Mouse (Mus musculus): ENCODE results near the gene Atp6v0a1. TPM values are rescaled to one million over a fixed set of nuclear protein-coding genes. Genes with fewer than 3 reads are reported as not detected.

Gene Atp6v0a1
- total and polyA plus RNA-seq, 2 experiments from 2014 or later = 162 to 179 TPM

DNA sequence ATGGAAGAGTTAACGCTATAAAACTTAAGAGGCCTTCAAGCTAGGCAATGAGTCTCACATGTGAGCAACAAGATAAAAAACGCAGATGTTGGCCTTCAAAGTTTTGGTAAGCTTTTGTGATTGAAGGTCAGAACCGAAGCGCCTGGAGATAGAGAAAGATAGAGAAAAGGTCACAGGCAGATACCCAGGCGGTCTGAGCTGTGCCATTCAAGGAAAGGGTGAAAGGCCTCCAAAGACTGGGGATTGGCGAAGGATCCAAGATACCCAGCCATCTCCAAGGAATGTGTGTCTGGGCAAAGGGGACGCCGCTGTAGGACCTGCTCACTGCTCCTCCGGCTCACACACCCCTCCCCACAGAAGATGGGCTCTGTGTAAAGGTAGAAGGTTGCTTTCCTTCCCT lies 55.8 kb downstream of the Atp6v0a1 start:
- Histone ChIP-seq H3K4me1 (ENCODE audit: insufficient read depth) (peaks cover 4% of the 10 kb centered on the region; the same call in 1 of the 2 replicates), H3K27me3 (ENCODE audit: insufficient read depth, low read length) (no peaks in the 10 kb centered on the region), H3K4me3 (ENCODE audit: low read depth, low read length) (no peak overlapping the region), H3K4me2 (ENCODE audit: low read depth) (no peak overlapping the region), H3K27ac (ENCODE audit: low read depth, low read length) (no peak overlapping the region), H3K36me3 (ENCODE audit: insufficient read depth) (peaks cover 31% of the 10 kb centered on the region), H3K9me3 (ENCODE audit: low read length) (no peaks in the 10 kb centered on the region), H3K9ac (no peak overlapping the region)
- 93% methylated on average over 9 of the region's 9 CpGs for WGBS
- TF ChIP-seq CTCF (IDR thresholded peaks at IDR 0.05; ENCODE audit: low read depth) = no peak
- DNase-seq (no peak), ATAC-seq (no peak)

DNA sequence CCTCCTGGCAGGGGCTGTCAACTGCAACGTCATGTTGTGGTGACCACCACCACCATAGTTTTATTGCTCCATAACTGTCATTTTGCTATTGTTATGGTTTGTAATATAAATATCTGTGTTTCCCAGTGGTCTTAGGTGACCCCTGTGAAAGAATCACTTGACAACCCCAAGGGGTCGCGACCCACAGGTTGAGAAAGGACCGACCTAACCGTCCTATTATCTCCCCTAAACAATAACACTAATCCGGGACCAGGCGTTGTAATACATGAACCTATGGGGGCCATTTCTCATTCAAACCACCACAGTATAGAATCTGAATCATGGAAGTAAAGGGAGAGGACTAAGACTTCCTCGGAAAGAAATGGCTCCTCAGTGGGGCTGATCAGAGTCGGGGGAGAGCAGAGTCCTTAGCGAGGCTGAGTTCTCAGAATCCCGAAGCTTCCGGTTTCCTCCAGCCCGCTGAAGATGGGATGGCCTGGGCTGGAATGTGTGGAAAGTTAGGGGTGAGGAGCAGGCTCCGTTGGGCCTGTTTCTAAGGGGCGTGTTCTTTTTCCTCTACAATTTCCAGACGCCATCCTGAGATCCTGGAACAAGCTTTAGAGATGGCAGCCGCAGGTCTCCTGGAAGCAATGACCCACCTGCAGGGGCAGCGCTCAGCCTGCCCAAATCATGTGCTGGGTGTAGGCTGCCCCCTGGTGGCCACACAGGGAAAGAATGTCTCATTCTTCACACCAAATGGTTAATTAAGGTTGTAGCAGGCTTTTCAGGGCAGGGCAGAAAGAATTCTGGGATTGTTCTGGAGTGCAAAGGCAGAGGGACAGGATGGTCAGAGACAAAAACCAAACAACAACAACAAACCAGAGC lies 57.5 kb downstream of the Atp6v0a1 start:
- H3K9ac ChIP-seq = peak overlapping the region; percentile 22; the same call in 1 of the 2 replicates
- H3K4me1 ChIP-seq (ENCODE audit: insufficient read depth) = peaks cover 4% of the 10 kb centered on the region; the same call in 1 of the 2 replicates
- H3K27me3 ChIP-seq (ENCODE audit: insufficient read depth, low read length) = no peaks in the 10 kb centered on the region
- DNase-seq (peak; percentile 82), ATAC-seq (0 out of 2 replicates have a peak, but pooled peaks have one; percentile 16)
- peak overlapping the region; percentile 52 for H3K4me2 ChIP-seq (ENCODE audit: low read depth)
- peak overlapping the region; percentile 14; the same call in 1 of the 2 replicates for H3K4me3 ChIP-seq (ENCODE audit: low read depth, low read length)
- H3K9me3 ChIP-seq (ENCODE audit: low read length) = no peaks in the 10 kb centered on the region
- peak; percentile 98 for TF ChIP-seq CTCF (IDR thresholded peaks at IDR 0.05; ENCODE audit: low read depth)
- WGBS = 15% methylated on average over 18 of the region's 18 CpGs
- H3K36me3 ChIP-seq (ENCODE audit: insufficient read depth) = peaks cover 21% of the 10 kb centered on the region
- H3K27ac ChIP-seq (ENCODE audit: low read depth, low read length) = no peak overlapping the region

DNA sequence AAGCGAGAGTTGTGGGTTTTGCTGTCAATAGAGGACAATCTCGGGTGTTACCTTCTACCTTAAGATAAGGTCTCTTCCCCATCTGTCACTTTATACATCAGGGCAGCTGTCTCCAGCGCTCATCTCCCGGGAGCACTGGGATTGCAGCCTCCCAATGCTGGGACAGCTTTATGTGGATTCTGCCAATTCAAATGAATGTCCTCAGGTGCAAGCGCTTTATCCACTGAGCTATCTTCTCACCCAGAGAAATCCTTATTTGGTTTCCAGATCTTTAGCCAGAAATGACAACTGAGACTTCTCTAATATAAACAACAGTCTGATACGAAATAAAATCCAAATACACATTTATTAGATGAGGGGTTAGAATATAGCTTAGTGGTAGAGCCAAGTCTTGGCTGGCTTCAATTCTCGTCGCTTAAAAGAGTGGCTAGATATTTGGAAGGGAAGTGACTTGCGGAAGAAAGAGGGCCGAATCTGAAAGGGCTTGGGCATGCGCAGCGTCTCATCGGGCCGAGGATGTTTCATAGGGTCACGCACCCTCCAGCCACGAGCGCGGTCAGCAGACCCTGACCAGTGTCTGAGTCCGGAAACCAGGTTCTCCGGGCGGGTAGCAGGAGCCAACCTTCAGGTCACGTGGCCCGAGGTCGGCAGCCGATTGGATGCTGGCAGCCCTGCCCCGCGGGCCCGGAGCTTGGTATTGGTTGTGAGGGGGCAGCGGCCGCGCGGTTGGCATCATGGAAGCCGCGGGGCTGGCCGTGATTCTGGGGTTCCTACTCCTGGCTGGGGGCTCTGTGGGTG lies 60.3 kb downstream of the Atp6v0a1 start, which contains the start of gene Naglu:
Gene Naglu, plus strand, starts transcription at position 622 of the 798 bp plus-strand sequence.
- no peak for TF ChIP-seq CTCF (IDR thresholded peaks at IDR 0.05; ENCODE audit: low read depth)
- DNase-seq = peak; percentile 93
- Histone ChIP-seq H3K4me2 (ENCODE audit: low read depth) (peak within 1 kb of the TSS; percentile 96), H3K27me3 (ENCODE audit: insufficient read depth, low read length) (no peaks in the 10 kb centered on the region), H3K27ac (ENCODE audit: low read depth, low read length) (peak within 1 kb of the TSS; percentile 68), H3K36me3 (ENCODE audit: insufficient read depth) (peaks cover 1% of the 10 kb centered on the region; the same call in 1 of the 2 replicates), H3K9ac (peak within 1 kb of the TSS; percentile 84), H3K4me1 (ENCODE audit: insufficient read depth) (peaks cover 4% of the 10 kb centered on the region; the same call in 1 of the 2 replicates), H3K9me3 (ENCODE audit: low read length) (no peaks in the 10 kb centered on the region), H3K4me3 (ENCODE audit: low read depth, low read length) (peak within 1 kb of the TSS; percentile 69)
- ATAC-seq = peak; percentile 95
- 5% methylated on average over 35 of the region's 35 CpGs for WGBS

GRCm38 (mm10) chr11:101070189-101070527 lies 60.9 kb downstream of the Atp6v0a1 start:
- no peak for TF ChIP-seq CTCF (IDR thresholded peaks at IDR 0.05; ENCODE audit: low read depth)

GRCm38 (mm10) chr11:101070987-101071386 lies 61.7 kb downstream of the Atp6v0a1 start:
- Histone ChIP-seq H3K9me3 (ENCODE audit: low read length) (no peaks in the 10 kb centered on the region), H3K27ac (ENCODE audit: low read depth, low read length) (no peak overlapping the region), H3K9ac (no peak overlapping the region), H3K36me3 (ENCODE audit: insufficient read depth) (no peaks in the 10 kb centered on the region), H3K4me2 (ENCODE audit: low read depth) (peak overlapping the region; percentile 96), H3K27me3 (ENCODE audit: insufficient read depth, low read length) (no peaks in the 10 kb centered on the region), H3K4me3 (ENCODE audit: low read depth, low read length) (peak overlapping the region; percentile 69; the same call in 1 of the 2 replicates), H3K4me1 (ENCODE audit: insufficient read depth) (peaks cover 4% of the 10 kb centered on the region; the same call in 1 of the 2 replicates)
- ATAC-seq (no peak), DNase-seq (no peak)
- TF ChIP-seq CTCF (IDR thresholded peaks at IDR 0.05; ENCODE audit: low read depth) = no peak
- 69% methylated on average over 6 of the region's 6 CpGs for WGBS

More at GRCm38 (mm10) chr11:101070189-101070527, 60.9 kb downstream of the Atp6v0a1 start:
- ATAC-seq (peak; percentile 61), DNase-seq (no peak)
- Histone ChIP-seq H3K4me3 (ENCODE audit: low read depth, low read length) (peak overlapping the region; percentile 69), H3K27ac (ENCODE audit: low read depth, low read length) (peak overlapping the region; percentile 68), H3K9ac (peak overlapping the region; percentile 84), H3K36me3 (ENCODE audit: insufficient read depth) (no peaks in the 10 kb centered on the region), H3K27me3 (ENCODE audit: insufficient read depth, low read length) (no peaks in the 10 kb centered on the region), H3K4me1 (ENCODE audit: insufficient read depth) (peaks cover 4% of the 10 kb centered on the region; the same call in 1 of the 2 replicates), H3K4me2 (ENCODE audit: low read depth) (peak overlapping the region; percentile 96), H3K9me3 (ENCODE audit: low read length) (no peaks in the 10 kb centered on the region)
- WGBS = 0% methylated on average over 30 of the region's 36 CpGs

DNA sequence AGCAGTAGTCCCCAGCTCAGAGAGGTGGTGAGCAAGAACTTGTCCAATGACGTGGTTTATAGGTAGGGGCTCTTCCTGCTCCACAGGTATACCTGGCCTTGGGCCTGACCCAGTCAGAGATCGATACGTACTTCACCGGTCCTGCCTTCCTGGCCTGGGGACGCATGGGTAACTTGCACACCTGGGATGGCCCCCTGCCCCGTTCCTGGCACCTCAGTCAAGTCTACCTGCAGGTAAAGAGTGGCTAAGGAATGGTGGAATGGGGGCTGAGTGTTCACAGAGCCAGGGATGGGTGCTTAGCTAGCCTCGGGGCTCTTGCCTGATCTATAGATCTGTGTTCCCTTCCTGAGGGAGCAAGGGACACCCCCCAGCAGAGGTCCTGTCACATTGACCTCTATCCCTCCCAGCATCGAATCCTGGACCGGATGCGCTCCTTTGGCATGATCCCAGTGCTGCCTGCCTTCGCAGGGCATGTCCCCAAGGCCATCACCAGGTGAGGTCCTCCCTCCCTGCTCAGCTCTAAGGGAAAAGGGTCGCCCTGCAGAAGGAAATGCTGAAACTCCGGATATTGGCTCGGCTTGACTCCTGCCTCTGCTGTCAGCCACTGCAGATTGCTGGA lies 62.7 kb downstream of the Atp6v0a1 start:
- Histone ChIP-seq H3K27me3 (ENCODE audit: insufficient read depth, low read length) (no peaks in the 10 kb centered on the region), H3K4me3 (ENCODE audit: low read depth, low read length) (no peak overlapping the region), H3K9me3 (ENCODE audit: low read length) (no peaks in the 10 kb centered on the region), H3K4me2 (ENCODE audit: low read depth) (no peak overlapping the region), H3K27ac (ENCODE audit: low read depth, low read length) (no peak overlapping the region), H3K9ac (no peak overlapping the region), H3K36me3 (ENCODE audit: insufficient read depth) (no peaks in the 10 kb centered on the region), H3K4me1 (ENCODE audit: insufficient read depth) (peaks cover under 1% of the 10 kb centered on the region; the same call in 1 of the 2 replicates)
- DNase-seq (no peak), ATAC-seq (no peak)
- no peak for TF ChIP-seq CTCF (IDR thresholded peaks at IDR 0.05; ENCODE audit: low read depth)
- 74% methylated on average over 14 of the region's 14 CpGs for WGBS
